Mouse (Mus musculus) liver (tissue): Measurements from ENCODE around the gene Cby3.

Source experiments
- DNase-seq: peaks from one replicate; pipeline ENCODE4 v3.0.0-alpha.2; 2020; ENCODE audit warnings: mixed read lengths

Cby3 gene

DNA sequence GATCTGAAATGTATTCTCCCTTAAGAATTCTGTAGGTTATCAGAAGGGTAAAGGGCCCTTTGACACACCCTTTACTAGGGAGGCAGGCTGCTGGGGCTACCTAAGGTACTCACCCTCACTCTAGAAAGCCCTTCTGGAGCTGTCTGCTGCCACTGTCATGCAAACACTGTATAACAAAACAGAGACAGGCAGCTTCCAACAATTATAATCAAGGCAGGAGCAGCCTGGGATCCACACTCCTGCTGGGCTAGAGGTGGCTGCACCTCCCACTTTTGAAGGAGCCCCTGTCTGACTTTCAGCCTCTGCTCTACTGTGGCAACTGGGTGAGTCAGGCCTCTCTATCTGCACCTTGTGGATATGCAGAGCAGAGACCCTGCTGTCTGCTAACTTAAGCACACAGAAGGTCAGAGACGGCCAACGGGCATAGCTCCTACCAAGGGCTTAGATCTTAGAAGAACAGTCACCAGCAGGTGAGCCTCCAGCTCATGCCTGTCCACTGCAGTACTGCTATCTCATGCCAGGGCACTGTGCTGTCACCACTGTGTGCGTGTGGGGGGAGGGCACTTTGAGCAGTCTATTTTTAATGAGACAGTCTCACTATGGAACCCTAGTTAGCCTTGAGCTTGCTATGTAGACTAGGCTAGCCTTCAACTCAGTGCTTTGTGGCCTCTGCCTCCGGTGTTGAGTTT, 37.2 kb downstream of the Cby3 start:
- DNase-seq = no peak

DNA sequence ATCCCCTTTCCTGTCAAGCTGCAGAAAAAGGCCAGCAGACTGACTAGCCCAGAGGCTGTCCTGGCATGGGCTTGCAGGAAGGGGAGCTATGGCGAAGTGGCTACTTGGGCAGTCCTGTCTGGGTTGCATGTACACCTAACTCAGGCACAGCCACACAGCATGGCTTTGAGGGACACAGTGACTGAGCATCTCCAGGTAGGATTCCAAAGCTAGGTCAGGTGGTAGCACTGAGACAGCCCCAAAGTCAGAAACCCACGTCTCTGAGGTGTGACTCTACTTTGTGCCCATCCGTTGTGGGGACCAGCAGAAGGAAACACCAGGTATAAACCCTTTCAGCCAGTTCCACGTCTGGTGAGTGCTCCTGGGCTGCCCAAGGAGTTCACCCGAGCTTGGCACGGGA, 39.0 kb downstream of the Cby3 start:
- no peak for DNase-seq

DNA sequence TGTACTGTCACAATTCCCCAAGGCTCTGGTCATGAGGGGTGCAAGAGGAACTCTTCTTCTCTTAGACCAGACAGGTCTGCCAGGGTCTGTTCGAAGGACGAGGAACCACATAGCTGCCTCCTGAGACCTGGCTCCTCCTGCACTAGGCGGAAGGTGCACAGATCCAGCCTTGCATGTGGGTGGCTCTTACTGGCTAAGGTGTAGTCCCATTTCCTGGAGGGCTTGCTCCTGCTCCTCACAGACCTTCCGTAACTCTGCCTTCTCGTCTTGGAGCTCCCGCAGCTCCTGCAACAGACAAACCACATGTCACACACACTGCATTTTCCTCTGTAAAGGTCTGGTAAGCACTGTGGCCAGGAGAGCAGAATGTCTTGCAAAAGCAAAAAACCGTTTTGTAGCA, 40.5 kb downstream of the Cby3 start:
- DNase-seq = no peak

DNA sequence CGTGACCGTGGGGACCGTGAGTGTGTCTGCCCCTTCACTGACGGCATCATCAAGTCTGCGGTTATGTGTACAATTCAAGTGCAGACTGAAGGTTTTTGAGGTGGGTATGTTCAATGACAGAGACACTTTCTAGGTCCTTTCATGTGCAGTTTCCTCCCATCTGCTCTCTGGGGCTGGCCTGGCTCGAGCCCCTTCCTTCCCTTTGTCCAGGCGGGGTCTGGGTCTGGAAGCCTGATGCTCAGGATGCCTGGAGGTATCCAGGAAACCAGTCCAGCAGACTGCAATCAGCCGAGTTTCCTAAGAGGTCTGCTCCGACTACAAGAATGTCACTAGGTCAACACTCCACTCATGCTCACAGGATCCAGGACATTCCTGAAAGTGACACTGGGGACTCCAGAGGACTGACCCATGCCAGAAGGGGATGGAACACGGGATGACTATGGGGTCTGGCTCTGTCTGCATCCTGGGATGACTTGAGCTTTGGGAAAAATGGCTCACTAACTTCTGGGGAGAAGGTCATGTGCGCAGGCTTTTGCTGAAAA, 42.6 kb downstream of the Cby3 start:
- DNase-seq = no peak

DNA sequence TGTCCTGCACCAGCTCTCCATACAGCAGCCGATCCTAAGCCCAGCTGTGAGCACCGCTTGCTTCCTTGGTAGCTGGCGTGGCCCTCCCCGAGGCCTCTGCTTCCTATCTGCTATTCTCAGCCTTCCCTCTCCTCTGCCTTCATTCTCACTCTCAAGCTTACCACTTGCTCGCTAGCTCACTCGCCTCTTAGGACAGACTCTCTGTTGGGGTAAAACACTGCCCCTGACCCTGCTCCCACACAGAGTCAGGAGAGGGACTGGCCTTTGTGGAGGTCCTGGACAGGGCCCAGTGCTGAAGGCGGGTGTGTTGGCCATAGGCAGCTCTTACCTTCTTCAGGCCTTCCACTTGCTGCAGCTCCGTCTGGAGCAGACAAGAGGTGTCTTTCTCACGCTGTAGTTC, 43.1 kb downstream of the Cby3 start:
- DNase-seq = no peak

DNA sequence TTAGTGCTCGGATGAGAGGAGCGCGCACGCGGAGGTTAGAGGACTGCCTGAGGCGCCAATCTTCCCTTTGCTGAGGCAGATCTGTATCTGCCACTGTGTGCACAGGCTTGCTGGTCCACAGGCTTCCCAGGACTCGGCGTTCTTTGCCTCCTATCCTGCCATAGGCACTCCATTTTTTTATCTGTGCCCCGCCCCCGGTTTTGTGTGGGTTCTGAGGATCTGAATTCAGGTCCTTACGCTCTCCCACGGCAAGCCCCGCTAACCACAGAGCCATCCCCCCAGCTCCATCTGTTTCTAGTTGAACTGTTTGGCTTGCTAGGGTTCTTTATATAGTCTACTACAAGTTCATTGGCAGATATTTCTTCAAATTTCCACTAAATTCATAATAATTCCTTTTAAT, 44.5 kb downstream of the Cby3 start:
- DNase-seq = no peak

DNA sequence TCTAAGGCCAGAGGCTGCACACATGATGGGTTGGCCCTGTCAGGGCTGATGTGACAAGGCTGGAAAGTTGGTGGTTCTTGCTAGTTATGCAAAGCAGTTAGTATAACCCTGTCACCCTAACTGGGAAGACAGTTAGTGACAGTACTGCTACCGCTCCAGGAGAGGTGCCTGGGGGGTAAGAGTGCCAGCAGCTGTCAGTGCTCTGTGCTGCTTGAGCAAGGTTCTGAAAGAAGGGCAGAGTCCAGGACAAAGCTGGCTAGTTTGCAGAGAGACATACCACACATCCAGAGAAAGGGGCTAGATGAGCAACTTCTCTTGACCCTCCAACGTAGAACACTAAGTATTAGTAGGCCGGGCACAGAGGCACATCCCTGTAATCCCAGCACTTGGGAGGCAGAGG, 48.2 kb downstream of the Cby3 start:
- DNase-seq = no peak

DNA sequence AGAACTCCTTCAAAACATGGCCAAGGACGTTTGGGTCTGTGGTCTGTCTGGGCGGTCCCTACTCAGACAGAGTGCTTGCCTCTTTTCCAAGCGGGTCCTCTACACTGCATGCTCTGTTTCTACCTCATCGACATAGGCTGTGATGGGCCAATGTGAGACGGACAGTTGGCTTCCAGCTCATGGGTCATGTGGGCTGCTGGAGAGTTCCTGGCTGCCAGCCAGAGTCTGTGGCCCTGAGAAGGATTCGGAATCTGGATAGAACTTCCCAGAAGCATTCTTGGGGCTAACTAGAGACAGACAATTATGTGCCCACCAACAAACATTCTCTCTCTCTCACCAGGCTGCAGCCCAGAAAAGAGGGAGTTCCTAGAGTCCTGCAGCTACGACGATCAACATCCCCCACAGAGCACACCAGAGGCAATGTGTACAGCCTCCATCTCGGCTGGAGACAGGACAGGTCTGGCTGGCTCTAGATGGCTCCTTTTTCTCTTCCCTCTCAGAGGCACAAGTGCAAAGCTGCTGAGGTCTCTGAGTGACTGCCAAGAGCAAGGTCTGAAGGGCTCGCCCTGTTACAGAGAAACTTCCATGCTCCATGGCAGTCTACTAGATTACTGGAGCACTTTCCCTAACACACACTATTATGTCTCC, 49.2 kb downstream of the Cby3 start:
- DNase-seq = no peak

DNA sequence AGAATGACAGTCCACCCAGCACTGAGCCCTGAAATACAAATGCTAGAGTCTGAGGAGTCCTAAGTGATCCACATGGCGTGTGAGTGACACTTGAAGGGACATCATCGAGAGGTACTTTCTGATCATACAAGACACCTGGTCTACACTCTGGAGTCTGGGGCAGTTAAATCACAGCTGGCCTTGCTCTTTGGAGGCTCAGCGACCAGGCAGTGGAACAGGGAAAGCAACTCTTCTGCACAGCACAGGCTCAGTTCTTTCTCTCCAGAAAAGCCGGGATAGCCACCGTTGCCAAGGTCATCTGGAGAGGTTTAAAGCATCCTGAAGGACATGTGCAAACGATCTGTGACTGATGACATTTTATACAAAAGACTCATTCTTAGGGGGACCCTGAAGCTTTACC, 53.0 kb downstream of the Cby3 start:
- no peak for DNase-seq
